Mouse (Mus musculus): ENCODE measurements around the gene Apbb2.

DNA sequence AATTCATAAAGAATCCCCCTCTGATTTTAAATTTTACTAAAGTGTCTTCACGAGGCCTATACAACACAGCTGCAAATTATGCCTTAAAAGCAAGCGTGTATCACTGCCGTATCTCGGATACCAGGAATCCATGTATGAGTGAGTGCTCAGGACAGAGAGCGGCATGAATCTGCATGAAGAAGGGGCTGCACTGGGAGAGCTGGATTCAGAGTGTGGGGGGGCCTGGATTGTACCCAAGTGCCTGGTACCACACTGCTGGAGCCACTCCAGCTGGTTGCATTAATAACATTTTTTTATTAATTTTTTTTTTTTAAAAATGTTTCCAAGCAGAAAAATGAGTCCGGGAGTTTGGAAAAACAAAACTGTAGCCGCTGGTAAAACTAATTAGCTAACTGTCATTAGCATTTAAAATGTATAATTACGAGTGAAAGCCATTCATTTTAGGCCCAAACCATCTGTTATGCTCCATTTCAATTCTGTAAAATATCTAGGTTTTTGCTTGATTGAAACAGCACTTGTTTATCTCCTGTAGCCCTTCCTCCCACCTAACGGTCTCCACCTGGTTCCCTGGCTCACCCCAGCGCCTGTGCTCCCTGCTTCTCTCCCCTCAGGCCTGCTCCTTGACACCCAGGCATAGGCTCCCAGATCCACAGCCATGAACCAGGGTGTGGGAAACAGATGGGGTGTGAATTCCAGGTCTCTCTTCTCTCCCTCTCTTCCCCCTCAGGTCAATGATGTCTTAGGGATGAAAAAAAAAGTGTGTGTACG lies 314.1 kb downstream of the Apbb2 start:
- TF ChIP-seq CTCF (IDR thresholded peaks at IDR 0.05; ENCODE audit: borderline replicate concordance, insufficient read depth, low read depth, low read length) = no peak
- TF ChIP-seq POLR2A (IDR thresholded peaks at IDR 0.05; ENCODE audit: borderline replicate concordance, insufficient read depth, low read length) = no peak
